Mouse (Mus musculus): ENCODE results near the gene Atn1. TPM values are rescaled to one million over a fixed set of nuclear protein-coding genes. Genes with fewer than 3 reads are reported as not detected.
A peak's percentile ranks its signal among the peaks of the same experiment; 100 is the strongest.

The Atn1 gene
- total and polyA plus RNA-seq, 3 experiments = 1.6 to 43.2 TPM; not detected in 1

DNA sequence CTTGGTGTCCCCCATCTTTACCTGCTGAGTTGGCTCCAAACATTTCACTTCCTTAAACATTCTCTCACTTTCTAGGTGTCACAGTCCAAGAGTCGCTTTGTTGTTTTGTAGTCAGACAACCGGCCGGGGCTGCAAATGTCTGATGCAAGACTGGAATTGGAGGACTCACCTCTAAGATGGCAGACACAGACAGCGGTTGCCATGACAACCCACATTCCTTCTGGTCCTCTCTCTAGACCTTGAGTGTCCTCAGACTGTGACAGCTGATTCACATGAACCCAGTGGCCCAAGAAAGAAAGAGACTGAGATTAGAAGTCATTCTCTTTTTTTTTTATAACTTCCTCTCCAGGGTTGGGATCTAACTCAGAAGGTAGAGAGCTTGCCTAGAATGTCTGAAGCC is 33.2 kb upstream of the Atn1 start (continued):
- TF ChIP-seq USF2 (IDR thresholded peaks at IDR 0.05; ENCODE audit: borderline replicate concordance in 1 of 2, insufficient read depth in 1 of 2, low read depth in 1 of 2, low read length in 2 of 2) (no peak), MYC (IDR thresholded peaks at IDR 0.05; ENCODE audit: low read depth, low read length) (no peak)

DNA sequence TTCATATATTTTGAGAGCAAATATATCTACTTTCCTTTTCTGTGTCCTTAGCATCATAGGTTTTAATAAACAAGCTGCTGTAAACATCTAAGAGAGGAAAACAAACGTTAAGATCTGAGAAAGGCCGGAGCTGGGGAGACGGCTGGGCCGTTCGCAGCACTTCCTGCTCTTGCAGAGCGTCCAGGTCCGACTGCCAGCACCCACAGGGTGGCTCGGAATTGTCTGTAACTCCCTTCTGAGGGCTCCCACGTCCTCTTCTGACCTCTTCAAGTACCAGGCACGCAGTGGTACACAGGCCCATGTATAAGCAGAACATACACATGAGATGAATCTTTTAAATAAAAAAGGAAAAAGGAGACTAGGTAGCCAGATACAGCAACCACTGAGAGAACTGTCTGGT is 31.4 kb upstream of the Atn1 start:
- Histone ChIP-seq H3K4me3 (ENCODE audit: control insufficient read depth in 1 of 2, insufficient read depth in 1 of 2, low read depth in 2 of 2, low read length in 2 of 2) (no peak overlapping the region), H3K9me3 (replicated peaks; ENCODE audit: insufficient read depth, low read length) (no peaks in the 10 kb centered on the region), H3K27ac (ENCODE audit: control insufficient read depth, low read depth, low read length) (no peak overlapping the region), H3K9ac (ENCODE audit: control insufficient read depth, low read depth, low read length, poor library complexity, severe bottlenecking) (no peak overlapping the region), H3K27me3 (ENCODE audit: control insufficient read depth in 1 of 2, insufficient read depth in 2 of 2, low read length in 2 of 2) (no peaks in the 10 kb centered on the region), H3K36me3 (ENCODE audit: control insufficient read depth in 1 of 2, insufficient read depth in 2 of 2, low read length in 2 of 2) (peaks cover 0 to 9% of the 10 kb centered on the region in 2 experiments; a peak in 2 of 4 replicates), H3K79me2 (ENCODE audit: control insufficient read depth, insufficient read depth, low read length, poor library complexity) (no peaks in the 10 kb centered on the region; the same call in 1 of the 2 replicates), H3K4me1 (ENCODE audit: control insufficient read depth in 1 of 2, insufficient read depth in 2 of 2, low read length in 2 of 2) (peaks cover 5 to 9% of the 10 kb centered on the region in 2 experiments)
- TF ChIP-seq NELFE (IDR thresholded peaks at IDR 0.05; ENCODE audit: low read depth, low read length) (no peak), USF1 (IDR thresholded peaks at IDR 0.05; ENCODE audit: low read depth, low read length) (no peak), CHD1 (IDR thresholded peaks at IDR 0.05; ENCODE audit: low read depth, low read length) (no peak), POLR2AphosphoS2 (IDR thresholded peaks at IDR 0.05; ENCODE audit: low read length) (no peak), GABPA (IDR thresholded peaks at IDR 0.05; ENCODE audit: low read depth, low read length) (no peak), MAFK (IDR thresholded peaks at IDR 0.05; ENCODE audit: borderline replicate concordance, low read depth, low read length) (no peak), E2F4 (IDR thresholded peaks at IDR 0.05; ENCODE audit: borderline replicate concordance, low read depth, low read length) (no peak), UBTF (IDR thresholded peaks at IDR 0.05; ENCODE audit: borderline replicate concordance, insufficient read depth, low read depth, low read length) (no peak), RAD21 (IDR thresholded peaks at IDR 0.05; ENCODE audit: low read depth, low read length) (no peak)
- no peak for DNase-seq (ENCODE audit: low read depth, low spot score)

DNA sequence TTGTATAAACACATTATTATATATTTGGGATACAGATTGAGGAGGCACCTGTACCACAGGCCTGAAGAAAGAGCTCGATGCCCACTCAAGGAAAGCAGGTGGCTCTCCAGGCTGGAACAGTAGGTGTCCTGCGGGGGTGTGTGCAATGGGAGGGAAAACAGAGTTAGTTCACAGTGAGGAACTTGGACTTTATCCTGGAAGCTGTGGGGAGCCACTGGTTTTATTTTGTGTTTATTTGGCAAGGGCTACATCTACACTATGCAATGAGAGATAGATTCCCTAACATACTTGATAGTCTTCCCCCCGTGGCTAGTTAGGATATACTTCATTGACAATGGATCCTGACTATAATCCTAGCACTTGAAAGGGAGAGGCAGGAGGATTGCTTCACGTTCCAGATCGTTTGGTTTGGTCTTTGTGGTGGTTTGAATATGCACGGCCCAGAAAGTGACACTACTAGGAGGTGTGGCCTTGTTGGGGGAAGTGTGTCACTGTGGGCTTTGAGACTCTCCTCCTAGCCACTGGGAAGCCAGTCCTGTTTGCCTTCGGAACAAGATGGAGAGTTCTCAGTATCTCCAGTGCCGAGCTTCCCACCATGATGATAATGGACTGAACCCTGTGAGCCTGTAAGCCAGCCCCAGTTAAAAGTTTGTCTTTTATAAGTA is 30.6 kb upstream of the Atn1 start:
- Histone ChIP-seq H3K4me3 (ENCODE audit: control insufficient read depth in 1 of 2, insufficient read depth in 1 of 2, low read depth in 2 of 2, low read length in 2 of 2) (no peak overlapping the region; a peak in 1 of 4 replicates), H3K27ac (ENCODE audit: control insufficient read depth, low read depth, low read length) (no peak overlapping the region), H3K27me3 (ENCODE audit: control insufficient read depth in 1 of 2, insufficient read depth in 2 of 2, low read length in 2 of 2) (no peaks in the 10 kb centered on the region), H3K9me3 (replicated peaks; ENCODE audit: insufficient read depth, low read length) (no peaks in the 10 kb centered on the region), H3K4me1 (ENCODE audit: control insufficient read depth in 1 of 2, insufficient read depth in 2 of 2, low read length in 2 of 2) (peaks cover 5 to 9% of the 10 kb centered on the region in 2 experiments), H3K79me2 (ENCODE audit: control insufficient read depth, insufficient read depth, low read length, poor library complexity) (no peaks in the 10 kb centered on the region; the same call in 1 of the 2 replicates), H3K9ac (ENCODE audit: control insufficient read depth, low read depth, low read length, poor library complexity, severe bottlenecking) (no peak overlapping the region), H3K36me3 (ENCODE audit: control insufficient read depth in 1 of 2, insufficient read depth in 2 of 2, low read length in 2 of 2) (peaks cover 0 to 9% of the 10 kb centered on the region in 2 experiments; a peak in 2 of 4 replicates)
- peak; percentile 48 for DNase-seq (ENCODE audit: low read depth, low spot score)
- no peak for TF ChIP-seq E2F4 (IDR thresholded peaks at IDR 0.05; ENCODE audit: borderline replicate concordance, low read depth, low read length)
- no peak for TF ChIP-seq ZMIZ1 (IDR thresholded peaks at IDR 0.05; ENCODE audit: low read depth, low read length)
- TF ChIP-seq RAD21 (IDR thresholded peaks at IDR 0.05; ENCODE audit: low read depth, low read length) = no peak
- TF ChIP-seq MAX (IDR thresholded peaks at IDR 0.05; ENCODE audit: low read length) = no peak
- no peak for TF ChIP-seq EP300 (IDR thresholded peaks at IDR 0.05; ENCODE audit: low read depth in 1 of 2, low read length in 2 of 2)
- TF ChIP-seq GATA1 (IDR thresholded peaks at IDR 0.05; ENCODE audit: low read depth, low read length) = no peak
- no peak for TF ChIP-seq NELFE (IDR thresholded peaks at IDR 0.05; ENCODE audit: low read depth, low read length)
- no peak for TF ChIP-seq TAL1 (IDR thresholded peaks at IDR 0.05; ENCODE audit: low read length)
- no peak for TF ChIP-seq MEF2A (IDR thresholded peaks at IDR 0.05; ENCODE audit: extremely low read depth, insufficient replicate concordance, low read depth, low read length, poor library complexity, severe bottlenecking)
- TF ChIP-seq USF1 (IDR thresholded peaks at IDR 0.05; ENCODE audit: low read depth, low read length) = no peak
- TF ChIP-seq POLR2A (IDR thresholded peaks at IDR 0.05; ENCODE audit: control insufficient read depth in 1 of 2, insufficient read depth in 1 of 2, low read depth in 1 of 2, low read length in 2 of 2, poor library complexity in 1 of 2) = no peak; a peak in 1 of 4 replicates
- TF ChIP-seq CHD2 (IDR thresholded peaks at IDR 0.05; ENCODE audit: low read length) = no peak
- no peak for TF ChIP-seq ZKSCAN1 (IDR thresholded peaks at IDR 0.05; ENCODE audit: low read depth, low read length)
- TF ChIP-seq MYB (IDR thresholded peaks at IDR 0.05; ENCODE audit: low read depth, low read length) = no peak
